Mouse (Mus musculus): ENCODE data around the gene Plxna2.

GRCm38 (mm10) chr1:194607406-194608261 is 10.4 kb upstream of the Plxna2 start:
- peak; percentile 22; the same call in 1 of the 2 replicates for TF ChIP-seq CTCF (IDR thresholded peaks at IDR 0.05; ENCODE audit: low read depth)
- no peak for TF ChIP-seq EP300 (IDR thresholded peaks at IDR 0.05; ENCODE audit: low read depth)
